Mouse (Mus musculus) lung, postnatal 25 days (tissue): ENCODE results near the gene Ncf1.
A peak's percentile ranks its signal among the peaks of the same experiment; 100 is the strongest.

Source experiments
- DNase-seq: peaks from one replicate; pipeline ENCODE4 v3.0.0; 2022; ENCODE audit warnings: low spot score

The Ncf1 gene

GRCm38 (mm10) chr5:134243661-134244436, 14.4 kb upstream of the Ncf1 start:
- DNase-seq: no peak

DNA sequence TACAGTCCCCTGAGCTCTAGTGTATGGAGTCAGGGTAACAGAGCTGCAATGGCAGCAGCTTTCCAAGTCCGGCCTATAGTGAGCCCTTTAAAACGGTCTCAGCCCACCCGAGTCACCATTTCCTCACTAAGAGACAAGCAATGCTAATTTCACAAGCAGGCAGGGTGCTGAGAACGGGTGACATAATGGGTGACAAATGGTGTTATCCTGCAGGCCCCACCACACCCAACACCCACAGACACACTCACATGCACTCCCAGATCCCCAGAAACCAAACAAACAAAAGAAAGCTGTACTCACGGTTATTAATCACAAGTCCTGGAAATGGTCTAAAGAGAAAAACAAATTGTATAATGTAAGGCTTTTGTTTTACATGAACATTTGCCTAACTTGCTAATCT, 12.4 kb upstream of the Ncf1 start:
- no peak for DNase-seq

- no peak for DNase-seq
Observed at GRCm38 (mm10) chr5:134237936-134238760, 8.7 kb upstream of the Ncf1 start.

DNA sequence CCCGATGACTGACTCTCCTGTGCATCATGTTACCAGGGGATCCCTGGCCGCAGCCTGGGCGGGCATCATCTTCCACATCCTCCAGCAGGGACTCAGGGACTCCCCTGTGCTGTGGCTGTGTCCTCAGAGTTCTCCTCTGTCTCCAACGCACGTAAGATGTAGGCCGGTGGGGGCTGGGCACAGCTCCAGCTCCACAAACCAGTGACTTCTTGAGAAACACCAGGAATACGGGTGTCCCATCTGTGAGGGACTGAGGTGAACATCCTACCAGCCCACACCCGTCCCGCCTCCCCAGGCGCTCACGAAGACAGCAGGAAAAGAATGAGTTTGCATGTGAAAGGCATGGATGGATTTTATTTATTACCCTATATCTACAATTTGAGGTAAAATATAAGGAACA, 8.1 kb upstream of the Ncf1 start:
- no peak for DNase-seq

DNA sequence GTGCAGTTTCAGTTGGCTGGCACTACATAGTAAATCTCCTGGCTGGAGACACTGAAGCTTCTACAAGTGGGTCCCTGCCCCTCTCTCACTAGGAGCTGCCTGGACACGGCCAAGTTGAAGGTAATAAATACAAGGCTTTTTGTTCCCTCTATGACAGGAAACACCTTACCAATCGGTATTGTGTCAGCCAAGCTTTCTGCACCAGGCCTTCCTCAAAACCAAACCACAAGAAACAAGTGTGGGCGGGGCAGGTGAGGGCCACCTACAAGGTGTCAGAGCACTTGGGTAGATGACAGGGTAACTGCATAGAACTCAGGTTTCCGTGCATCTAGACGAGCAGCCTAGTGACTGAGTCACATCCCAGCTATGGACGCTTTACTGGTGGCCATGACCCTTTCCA, 7.4 kb upstream of the Ncf1 start:
- peak; percentile 84 for DNase-seq

GRCm38 (mm10) chr5:134236241-134236640, 6.8 kb upstream of the Ncf1 start:
- DNase-seq: no peak

- DNase-seq: no peak
Observed at GRCm38 (mm10) chr5:134235111-134235510, 5.7 kb upstream of the Ncf1 start.

DNA sequence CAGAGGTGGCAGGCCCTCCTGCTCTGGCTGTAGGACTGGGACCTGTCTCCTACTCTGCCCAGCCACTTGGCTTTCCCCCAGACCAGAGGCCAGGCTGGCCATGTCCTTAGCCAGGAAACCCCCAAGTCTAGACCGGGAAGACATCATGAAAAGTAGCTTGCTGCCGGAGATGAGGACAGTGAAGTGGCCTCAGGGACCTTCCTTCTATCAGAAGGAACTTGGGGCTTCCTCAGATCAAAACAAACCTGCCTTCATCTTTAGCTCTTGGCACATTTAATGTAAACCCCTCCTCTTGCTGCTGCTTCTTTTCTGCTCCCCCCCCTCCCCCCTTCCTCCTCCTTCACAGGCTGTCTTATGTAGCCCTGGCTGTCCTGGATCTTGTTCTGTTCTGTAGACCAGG, 4.8 kb upstream of the Ncf1 start:
- DNase-seq: no peak

DNA sequence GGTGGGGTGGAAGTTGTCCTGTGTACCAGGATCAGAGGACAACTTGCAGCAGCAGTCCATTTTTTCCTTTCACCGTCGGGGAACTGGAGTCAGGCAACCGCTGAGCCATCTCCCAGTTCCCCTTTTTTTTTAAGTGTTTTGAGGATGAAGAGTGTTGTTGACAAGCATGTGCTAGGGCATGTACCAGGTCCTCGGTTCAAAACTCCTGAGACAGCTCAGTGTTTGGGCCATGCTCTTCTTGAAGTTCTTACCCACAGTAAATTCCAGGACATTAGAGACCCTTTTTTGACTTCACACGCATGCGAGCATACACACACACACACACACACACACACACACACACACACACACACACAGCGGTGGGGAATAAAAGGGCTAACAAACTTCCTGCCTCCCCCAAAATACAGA, 3.8 kb upstream of the Ncf1 start:
- no peak for DNase-seq

DNA sequence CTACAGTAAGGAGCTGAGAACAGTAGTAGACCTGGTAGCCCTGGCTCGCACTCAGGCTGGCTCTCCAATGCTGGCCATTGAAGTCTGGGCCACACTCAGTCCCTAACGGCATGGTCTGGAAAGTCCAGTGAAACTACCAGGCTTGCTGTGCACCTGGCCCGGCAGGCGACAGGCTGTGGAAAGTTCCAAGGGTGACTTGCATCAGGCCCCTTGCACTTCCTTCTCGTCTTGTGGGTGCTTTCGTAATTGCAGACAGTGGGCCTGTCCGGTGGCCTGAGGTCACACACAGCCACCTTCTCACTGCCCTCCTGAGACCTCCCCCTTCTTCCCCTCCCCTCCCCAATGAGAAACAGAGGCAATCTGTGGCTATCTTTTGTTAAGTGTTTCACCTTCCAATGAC, 3.1 kb upstream of the Ncf1 start:
- DNase-seq: peak; percentile 86

DNA sequence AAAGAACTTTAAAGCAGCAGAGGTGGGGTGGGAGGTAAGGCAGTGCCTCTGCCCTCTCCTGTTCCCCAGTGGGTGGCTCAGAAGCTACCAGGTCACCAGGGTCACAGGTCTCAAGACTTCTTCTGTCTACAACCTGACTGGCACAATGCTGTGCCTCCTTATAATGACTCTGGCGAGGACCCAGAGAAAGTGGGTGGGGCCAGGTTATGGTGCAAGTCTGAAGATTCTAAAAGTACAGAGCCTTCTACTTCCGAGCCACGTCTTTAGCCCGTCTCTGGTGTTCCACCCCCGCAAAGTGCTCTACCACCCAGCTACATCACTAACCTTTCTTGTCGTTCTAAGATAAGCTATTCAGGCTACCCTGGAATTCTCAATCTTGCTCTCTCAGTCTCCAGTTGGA, 2.7 kb upstream of the Ncf1 start:
- peak; percentile 89 for DNase-seq

DNA sequence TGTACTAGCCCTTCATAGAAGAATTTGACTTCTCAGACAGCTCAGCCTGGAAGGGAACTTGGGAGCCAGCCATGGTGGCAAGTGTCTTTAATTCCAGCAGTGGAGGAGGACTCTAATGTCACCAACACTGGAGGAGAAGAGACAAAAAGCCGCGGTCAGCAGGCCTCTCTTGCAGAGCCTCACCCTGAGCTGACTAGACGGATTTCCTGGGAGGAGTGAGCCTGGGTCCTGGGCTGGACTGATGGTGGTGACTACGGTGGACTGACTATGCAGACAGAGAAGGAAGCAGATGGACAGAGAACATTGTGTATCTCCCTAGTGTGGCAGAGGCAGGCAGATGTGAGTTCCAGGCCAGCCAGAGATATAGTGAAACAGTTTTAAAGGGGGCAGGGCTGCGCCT, 2.0 kb upstream of the Ncf1 start:
- peak; percentile 58 for DNase-seq

- no peak for DNase-seq
Observed at GRCm38 (mm10) chr5:134228249-134228638, 1.2 kb downstream of the Ncf1 start.

- no peak for DNase-seq
Observed at GRCm38 (mm10) chr5:134227574-134228248, 1.7 kb downstream of the Ncf1 start.

GRCm38 (mm10) chr5:134226946-134227345, 2.5 kb downstream of the Ncf1 start:
- DNase-seq: no peak

DNA sequence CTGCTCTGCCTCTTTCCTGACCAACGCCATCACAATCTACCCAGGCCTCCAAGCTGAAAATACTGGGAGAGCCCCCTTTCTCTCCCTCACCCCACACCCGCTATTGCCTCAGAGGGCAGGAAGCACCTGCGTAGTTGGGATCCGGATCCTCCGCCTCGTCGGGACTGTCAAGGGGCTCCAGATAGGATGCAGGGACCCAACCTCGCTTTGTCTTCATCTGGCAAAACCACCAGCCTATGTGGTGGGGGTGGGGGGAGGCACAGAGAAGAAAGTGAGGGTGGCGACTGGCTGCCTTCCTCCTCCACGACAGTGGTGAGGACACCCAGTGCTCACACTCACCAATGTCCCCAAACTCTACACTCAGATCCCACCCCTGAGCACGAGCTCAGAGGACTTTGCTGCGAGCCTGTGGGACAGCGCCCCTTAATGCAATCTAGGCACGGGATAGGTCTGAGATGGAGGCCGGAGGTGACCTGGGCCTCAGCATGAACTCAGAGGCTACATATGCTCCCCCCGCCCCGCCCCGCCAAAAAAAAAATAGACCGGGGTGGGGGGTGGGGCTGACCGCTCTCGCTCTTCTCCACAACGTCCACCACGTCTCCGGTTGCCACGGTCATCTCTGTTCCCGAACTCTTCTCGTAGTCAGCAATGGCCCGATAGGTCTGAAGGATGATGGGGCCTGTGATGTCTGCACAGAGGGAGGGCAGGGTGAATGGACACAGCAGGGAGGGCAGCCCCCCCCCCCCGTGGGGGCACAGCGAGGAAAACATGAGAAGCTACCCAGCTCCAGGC, 4.1 kb downstream of the Ncf1 start:
- no peak for DNase-seq

DNA sequence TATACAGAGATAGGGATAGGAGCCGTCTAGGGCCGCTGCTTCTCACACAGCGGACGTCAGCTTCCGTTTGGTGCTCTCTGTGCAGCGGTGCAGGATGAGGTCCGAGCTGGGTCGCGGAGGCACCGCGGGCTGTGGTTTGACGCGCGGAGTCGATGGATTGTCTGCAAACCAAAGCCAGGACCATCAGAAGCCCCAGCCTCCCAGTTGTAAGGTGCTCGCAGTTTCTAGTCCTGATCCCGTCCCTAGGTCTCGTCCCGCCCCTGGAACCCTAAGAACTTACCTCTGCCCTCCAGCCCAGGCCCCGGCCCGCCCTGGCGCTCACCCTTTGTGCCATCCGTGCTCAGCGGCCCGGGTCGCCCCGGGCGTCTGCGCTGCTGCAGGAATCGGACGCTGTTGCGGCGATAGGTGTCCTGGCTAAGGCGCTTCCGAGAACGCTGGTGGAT, 7.7 kb downstream of the Ncf1 start:
- DNase-seq: no peak

DNA sequence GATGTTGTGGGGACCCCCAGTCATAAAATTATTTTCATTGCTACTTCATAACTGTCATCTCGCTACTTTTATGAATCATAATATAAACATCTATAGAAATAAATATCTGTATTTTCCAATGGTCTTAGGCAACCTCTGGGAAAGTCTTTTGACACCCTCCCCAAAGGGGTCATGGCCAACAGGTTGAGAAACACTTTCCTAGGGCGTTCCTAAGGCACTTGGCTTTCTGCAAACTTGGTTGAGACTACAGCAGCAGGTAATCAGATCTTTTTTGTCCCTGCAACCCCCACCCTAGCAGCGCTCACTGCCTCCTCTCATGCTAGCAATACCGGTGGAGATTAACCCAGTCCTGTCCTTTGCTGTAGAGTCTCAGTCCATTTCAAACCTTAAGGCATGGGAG, 8.1 kb downstream of the Ncf1 start:
- DNase-seq: no peak

- DNase-seq: no peak
Observed at GRCm38 (mm10) chr5:134217900-134218299, 11.5 kb downstream of the Ncf1 start.

DNA sequence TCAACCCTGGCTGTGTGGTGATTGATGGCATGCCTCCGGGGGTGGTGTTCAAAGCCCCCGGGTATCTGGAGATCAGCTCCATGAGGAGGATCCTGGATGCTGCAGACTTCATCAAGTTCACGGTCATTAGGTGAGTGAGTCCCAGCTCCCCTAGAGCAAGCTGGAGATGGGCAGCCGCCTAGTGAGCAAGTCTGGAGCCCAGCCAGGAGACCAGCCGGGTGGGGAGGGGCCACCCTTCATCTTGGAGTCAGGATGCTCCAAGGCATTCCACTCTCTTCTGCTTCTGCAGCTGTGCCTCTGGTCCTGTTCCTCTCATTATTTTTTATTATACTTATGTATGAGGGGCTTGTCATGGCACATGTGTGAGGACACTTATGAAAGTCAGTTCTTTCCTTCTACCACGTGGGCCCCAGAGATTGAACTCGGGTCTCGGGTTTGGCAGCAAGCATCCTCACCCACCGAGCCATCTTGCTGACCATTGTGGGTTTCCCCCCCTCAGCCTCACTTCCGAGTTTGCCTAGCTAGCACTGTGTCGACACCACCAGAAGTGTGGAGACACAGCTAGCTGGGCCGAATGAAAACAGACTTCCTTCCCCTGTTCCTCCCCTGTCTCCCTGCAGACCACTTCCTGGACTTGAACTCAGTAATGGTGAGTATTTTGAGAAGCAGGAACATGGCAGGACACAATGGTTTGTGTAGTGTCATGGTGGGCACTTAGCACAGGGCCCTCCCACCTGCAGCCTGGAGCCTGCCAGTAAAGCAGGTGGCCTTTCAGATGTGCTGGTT, 15.2 kb downstream of the Ncf1 start:
- no peak for DNase-seq

DNA sequence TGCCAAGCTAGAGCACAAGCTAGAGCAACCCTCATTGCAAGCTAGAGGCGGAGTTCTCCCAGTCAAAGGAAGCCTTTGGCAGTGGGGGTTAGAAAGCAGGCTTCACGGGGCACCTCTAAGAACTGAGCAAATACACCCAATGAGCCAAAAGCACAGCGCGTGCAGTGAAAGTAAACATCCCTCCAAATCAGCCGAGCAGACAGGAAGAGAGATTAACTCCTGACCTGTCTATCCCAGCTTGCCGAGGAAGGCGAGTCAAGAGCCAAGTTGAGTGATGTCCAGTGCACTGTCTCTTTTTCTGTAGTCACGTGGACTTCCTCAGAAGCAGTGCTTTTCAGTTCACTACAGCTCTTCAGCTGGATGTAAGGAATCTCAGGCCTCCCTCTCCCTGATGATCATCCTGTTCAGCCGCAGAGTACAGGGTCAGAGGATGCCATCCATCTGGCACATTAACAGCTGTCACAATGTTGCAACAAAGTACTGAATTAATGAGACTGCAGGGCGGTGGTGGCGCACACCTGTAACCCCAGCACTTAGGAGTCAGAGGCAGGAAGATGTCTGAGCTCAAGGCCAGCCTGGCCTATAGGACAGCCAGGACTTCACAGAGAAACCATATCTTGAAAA, 19.4 kb downstream of the Ncf1 start:
- DNase-seq: peak; percentile 74
